Mouse (Mus musculus): ENCODE data around the gene Nptn.
A peak's percentile ranks its signal among the peaks of the same experiment; 100 is the strongest.
"Not testable (repeated sequence)": the region's sequence is repeated elsewhere in the genome, so short reads cannot be mapped to it uniquely, and the experiment has no call there.

Gene Nptn

DNA sequence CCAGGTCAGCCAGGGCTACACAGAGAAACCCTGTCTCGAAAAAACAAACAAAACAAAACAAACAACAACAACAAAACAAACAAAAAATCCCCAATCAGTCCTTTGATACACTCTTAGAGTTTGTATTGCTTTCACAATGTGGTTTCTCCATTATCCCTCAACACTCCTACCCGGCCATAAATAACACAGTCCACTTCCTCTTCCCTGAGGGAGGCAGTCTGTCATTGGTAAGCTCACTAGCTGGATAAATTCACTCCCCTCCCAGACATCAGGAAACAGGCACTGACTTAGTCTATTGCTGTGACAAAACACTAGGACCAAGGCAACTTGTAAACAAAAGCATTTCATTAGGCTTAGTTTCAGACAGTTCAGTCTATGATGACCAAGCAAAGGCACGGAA lies 21.8 kb upstream of the Nptn start:
- DNase-seq (ENCODE audit: low spot score in 2 of 2) = no peak

DNA sequence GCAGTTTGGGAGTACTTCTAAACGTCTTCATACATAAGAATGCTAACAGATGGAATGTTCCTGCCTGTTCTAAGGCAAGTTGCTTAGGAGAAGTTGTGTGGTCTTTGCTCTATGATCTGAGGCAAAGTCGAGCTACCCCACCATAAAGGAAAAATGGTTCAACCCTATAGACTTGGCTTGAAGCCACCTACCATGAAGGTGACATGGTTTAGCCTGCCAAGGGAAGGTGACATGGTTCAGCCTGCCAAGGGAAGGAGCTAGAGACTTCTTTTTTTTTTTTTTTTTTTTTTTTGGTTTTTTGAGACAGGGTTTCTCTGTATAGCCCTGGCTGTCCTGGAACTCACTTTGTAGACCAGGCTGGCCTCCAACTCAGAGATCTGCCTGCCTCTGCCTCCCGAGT lies 16.1 kb upstream of the Nptn start:
- DNase-seq (ENCODE audit: low spot score in 2 of 2) = not testable (repeated sequence)

GRCm38 (mm10) chr9:58567682-58568081 lies 14.4 kb upstream of the Nptn start:
- peak in 1 of 2 experiments; percentile 36 for DNase-seq (ENCODE audit: low spot score in 2 of 2)

DNA sequence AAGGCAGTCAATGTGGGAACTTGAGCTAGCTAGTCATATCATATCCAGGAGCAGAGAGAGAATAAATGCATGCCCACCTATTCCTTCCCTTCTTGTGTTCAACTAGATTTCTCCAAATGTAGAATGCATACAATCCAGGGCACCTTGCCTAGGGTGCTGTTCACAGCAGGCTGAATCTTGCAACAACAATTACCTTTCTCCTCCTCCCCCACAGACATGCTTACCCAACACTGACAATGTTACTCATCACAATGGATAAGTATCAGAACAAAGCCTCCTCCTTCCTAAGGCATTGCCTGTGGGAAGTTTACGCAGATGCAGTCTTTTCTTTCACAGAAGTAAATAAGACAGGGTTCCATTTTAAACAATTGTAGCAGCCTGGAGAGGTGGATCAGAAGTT lies 11.0 kb upstream of the Nptn start:
- no peak for DNase-seq (ENCODE audit: low spot score in 2 of 2)

- DNase-seq (ENCODE audit: low spot score in 2 of 2) = peak; percentile 28 to 68
These were observed 3.4 kb upstream of the Nptn start for GRCm38 (mm10) chr9:58578669-58579068.

DNA sequence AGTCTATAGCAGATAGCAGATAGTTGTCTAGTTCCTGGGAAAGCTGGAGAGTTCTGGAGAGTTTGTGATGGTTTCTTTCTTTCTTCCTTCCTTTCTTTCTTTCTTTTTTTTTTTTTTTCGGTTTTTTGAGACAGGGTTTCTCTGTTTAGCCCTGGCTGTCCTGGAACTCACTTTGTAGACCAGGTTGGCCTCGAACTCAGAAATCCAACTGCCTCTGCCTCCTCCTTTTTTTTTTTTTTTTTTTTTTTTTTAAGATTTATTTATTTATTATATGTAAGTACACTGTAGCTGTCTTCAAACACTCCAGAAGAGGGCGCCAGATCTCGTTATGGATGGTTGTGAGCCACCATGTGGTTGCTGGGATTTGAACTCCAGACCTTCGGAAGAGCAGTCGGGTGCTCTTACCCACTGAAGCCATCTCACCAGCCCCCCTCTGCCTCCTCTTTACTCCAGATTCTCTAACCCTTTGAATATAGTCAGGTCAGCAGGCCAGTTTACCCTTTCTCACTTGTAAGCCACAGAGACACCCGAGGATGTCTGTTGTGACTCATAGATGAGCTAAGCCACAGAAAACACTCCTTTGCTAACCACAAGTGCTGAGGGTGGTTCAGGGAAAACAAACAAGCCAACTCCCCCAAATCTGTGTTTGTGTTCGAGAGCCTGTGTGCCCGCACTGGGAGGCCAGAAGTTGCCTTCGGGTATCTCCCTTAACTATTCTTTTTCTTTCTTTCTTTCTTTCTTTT lies 1.4 kb upstream of the Nptn start:
- DNase-seq (ENCODE audit: low spot score in 2 of 2) = not testable (repeated sequence)

GRCm38 (mm10) chr9:58581283-58581930 lies 633 bp upstream of the Nptn start:
- no peak for DNase-seq (ENCODE audit: low spot score in 2 of 2)

DNA sequence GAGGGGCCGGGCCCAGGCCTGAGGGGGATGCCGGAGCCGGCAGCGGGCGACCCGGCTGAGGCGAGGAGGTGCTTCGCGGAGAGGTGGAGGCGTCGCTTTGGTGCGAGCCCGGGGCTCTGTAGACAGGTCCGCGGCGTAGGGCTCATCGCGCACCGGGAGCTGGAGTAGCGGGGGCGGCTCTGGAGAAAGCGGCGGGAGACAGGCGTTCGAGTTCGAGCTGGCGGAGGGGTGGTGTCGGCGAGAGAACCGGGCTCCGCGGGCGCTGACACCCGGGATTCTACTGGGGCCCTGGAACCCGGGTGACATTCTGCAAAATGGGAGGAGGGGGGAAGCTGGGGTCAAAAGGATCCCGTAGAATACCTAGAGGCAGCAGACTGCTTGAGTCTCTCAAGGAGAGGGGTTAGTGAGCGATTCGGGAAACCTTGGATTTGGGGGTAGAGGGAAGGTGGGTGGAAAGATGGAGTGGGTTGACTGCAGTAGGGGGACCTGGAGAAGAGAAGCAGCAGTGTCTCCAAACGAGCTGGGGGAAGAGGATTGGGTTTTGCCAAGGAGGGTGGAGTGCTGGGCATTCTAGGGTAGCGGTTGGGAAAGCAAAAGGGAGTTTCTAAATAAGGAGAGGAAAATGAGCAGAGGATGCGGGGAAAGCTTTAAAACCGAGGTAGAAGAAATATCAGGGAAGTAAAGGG lies 684 bp downstream of the Nptn start:
- DNase-seq (ENCODE audit: low spot score in 2 of 2) = peak in 1 of 2 experiments; percentile 67

DNA sequence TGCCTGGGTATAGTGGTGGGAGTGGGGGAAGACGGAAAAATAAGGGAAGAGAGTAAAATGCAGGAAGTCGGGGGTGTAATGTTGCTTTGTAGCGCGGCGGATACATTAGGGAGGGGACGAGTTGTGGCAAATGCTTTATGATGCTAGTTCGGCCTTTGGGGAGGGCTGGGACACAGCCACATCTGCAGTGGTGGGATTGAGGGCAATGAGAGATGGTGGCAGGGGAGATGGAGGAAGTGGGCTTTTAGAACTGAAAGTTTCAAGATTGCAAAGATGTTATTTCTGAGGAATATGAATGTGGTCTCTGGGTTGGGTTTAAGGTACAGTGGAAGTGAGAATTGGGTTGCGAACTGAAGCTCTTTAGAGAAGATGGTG lies 1.2 kb downstream of the Nptn start:
- peak in 1 of 2 experiments; percentile 19 for DNase-seq (ENCODE audit: low spot score in 2 of 2)

GRCm38 (mm10) chr9:58584323-58584722 lies 2.3 kb downstream of the Nptn start:
- no peak for DNase-seq (ENCODE audit: low spot score in 2 of 2)

DNA sequence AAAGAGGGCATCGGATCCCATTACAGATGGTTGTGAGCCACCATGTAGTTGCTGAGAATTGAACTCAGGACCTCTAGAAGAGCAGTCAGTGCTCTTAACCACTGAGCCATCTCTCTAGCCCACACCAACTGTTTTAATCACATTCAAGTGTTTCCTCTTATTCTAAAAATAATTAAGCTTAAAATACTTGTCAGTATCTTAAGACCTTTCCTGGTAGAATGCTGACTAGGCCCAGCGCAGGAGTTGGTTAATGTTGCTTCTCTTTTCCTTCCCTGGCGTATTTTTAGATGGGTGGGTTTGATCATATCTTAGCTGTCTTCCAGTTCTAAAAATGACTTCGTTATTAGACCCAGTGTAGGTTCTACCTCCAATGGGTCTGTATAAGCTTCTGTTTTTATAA lies 6.6 kb downstream of the Nptn start:
- no peak for DNase-seq (ENCODE audit: low spot score in 2 of 2)

GRCm38 (mm10) chr9:58595313-58595712 lies 13.3 kb downstream of the Nptn start:
- DNase-seq (ENCODE audit: low spot score in 2 of 2) = no peak

- no peak for DNase-seq (ENCODE audit: low spot score in 2 of 2)
These were observed 31.8 kb downstream of the Nptn start for GRCm38 (mm10) chr9:58613790-58614189.

DNA sequence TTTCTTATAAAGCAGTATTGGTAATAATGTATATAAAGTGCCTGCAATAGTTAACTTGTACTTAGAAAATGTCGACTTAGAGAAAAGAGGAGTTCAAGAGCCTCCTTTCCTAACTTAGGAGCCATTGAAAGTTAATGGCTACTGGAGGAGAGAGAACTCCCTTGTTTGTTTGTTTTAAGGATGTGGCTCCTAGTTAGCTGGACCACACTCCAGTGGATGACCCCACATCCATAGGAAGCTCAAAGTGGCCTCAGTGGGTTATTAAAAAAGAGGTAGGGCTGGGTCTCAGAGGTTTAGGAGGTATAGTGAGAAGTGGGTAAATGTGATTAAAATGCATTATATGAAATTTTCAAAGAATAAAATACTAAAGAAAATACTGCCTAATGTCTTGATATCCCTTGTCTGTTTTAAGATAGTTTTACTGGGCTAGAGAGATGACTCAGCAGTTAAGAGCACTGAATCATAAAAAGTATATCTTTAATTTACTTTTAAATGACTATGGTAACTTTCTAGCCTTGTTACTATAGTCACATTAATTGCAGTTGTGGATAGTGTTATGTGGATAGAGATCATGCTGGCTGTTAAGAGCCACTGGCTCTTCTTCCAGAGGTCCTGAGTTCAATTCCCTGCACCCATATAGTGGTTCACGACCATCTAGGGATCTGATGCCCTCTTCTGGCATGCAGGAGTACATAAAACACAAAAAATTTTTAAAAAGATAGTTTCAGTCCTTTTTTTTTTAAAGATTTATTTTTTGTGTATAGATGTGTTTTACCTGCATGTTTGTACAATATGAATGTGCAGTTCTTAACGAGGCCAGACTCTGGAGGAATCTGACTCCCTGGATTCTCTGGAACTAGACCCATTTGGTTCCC lies 33.3 kb downstream of the Nptn start:
- no peak for DNase-seq (ENCODE audit: low spot score in 2 of 2)

DNA sequence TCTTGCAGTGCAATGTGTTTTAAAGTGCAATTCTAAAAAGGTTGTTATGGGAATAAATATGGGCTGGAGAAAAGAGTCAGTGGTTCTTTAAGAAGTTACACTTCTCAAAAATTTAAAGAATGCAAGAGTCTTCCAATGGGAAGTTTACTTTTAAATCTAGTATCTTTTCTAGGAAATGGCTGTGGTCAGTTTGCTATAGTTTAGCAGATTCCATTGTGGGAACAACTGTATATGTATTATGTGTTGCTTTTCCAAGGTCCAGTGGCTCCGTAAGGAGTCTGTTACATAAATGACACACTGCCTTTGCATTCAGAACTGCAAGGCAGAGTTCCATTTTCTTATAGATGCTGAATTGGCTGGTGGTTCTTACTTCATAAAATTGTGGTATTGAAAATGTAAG lies 41.0 kb downstream of the Nptn start:
- no peak for DNase-seq (ENCODE audit: low spot score in 2 of 2)

DNA sequence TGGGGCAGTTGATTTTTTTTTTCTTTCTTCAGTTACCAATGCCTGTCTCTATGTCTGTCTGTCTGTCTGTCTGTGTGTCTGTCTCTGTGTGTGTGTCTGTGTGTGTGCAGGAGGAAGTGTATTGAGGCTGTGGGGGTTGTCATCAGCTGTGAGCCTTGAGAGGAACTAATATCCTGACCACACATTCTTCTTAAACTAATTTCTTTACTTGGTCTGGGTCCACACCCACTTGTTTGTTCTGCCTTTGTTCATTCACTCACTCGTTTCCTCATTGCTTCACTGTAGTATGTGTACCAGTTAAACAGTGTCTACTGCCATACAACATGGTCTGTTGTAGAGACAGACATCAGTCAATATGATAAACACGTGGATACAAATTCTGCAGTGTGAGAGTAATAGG lies 45.2 kb downstream of the Nptn start:
- DNase-seq (ENCODE audit: low spot score in 2 of 2) = no peak

DNA sequence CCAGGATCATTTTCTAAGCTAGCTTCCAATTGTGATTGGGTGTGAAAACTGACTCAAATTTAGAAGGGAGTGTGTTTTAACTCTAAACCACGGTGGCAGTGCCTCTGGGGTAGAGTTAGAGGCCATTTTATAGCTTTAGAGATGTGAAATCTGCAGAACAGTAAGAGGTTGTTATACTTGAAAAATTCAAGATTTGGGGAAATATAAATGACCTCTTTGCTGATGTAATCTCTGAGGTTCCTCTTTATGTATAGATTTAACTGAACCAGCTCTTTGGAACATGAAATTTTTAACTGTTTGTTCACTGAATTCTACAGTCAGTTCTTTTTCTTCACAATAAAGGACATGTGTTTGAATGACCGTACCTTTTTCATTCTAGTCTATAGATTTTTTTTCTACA lies 48.4 kb downstream of the Nptn start:
- DNase-seq (ENCODE audit: low spot score in 2 of 2) = no peak

DNA sequence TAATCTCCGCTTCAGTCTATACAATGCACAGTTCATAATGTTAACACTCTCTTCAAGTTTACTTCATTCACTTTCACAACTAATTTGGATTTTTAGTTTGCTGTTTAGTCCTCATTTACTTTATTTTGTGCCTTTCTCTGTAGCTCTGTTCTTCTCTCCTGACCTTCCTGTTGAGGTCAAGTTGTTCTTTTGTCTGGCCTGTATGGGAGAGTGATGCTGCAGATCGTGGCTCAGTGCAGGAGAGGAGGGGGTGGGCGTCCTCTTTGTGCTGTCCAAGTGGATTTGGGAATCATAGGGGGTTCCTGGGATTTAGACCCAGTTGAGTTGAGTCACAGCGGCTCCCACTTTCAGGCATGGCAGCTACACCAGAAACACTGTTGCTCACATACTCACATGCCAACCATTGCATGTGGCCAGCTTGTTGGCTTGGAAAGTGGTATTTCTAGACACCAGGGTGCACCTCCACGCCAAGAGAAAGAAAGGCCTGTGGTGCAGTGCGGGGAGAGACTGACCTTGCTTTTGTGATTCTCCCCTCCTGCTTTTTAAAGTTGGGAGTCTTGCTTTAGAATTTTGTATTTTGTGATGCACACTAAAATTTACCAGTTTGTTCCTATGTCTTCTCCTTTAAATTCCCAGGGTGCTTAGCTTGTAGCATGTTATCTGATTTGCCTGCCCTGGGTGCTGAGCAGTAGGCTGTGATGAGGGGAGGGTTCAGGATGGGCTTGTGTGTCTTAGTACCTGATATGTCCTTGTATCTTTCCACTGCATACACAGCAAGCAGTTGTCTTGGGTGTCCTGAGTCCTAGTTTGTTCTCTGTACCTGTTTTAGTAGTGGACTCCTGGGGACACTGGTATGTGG lies 66.6 kb downstream of the Nptn start:
- no peak for DNase-seq (ENCODE audit: low spot score in 2 of 2)

GRCm38 (mm10) chr9:58649265-58649626 lies 67.2 kb downstream of the Nptn start:
- DNase-seq (ENCODE audit: low spot score in 2 of 2) = no peak

GRCm38 (mm10) chr9:58651993-58652392 lies 70.0 kb downstream of the Nptn start:
- DNase-seq (ENCODE audit: low spot score in 2 of 2) = peak in 1 of 2 experiments; percentile 60

DNA sequence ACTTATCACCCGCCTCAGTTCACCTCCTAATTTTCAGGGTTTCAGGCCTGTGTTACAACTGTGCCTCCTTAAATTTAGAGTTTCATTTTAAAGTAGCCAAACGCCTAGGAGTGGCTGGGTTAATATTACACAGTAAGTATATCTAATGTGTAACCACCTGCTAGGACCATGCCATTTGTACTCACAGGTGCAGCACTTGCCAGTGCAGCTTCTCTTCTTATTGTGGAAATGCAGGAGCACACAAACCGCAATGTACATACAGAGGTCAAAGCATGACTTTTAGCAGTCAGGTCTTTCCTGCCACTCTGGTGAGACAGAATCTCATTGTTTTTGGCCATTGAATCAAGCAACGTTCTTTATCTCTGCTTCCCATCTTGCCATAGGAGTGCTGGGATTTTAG lies 72.5 kb downstream of the Nptn start:
- no peak for DNase-seq (ENCODE audit: low spot score in 2 of 2)

Data from thymus, postnatal 10 days (tissue).